Comparison of ENCODE assay signal across 26 mouse cellular contexts in the genomic region with DNA sequence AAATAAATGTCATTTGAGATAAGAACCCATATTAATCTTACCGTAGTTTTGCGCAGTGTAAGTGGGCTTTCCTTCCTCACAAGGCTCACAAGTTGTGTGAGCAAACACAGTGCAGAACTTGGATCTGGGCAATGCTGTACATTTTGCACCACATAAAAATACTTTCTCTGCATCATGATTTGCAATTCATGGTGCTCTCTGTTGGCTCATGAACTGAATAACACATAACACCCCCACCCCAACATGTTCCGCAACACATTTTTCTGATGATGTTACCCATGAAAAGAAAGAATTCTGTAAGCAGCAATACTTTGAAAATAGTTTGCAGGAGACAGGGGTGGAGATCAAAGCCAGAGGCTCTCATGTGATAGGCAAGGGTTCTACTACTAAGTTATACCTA.
"Had no signal": no experiment of that assay in that cellular context is flagged by ENCODE, and none has a peak within 500 bp of the region (broad histone marks: within the 10 kb centered on the region; RNA-seq: fewer than 3 reads in every experiment).

No protein-coding gene starts in this region.

- H3K4me2 ChIP-seq: heart, embryonic 11.5 days; heart, embryonic 13.5 days; heart, embryonic 15.5 days; hindbrain, embryonic 13.5 days; hindbrain, embryonic 15.5 days; kidney, embryonic 15.5 days; limb, embryonic 12.5 days; liver, embryonic 11.5 days; liver, embryonic 13.5 days; liver, embryonic 15.5 days had no signal

- H3K4me1 ChIP-seq: hindbrain, embryonic 13.5 days; hindbrain, embryonic 15.5 days; kidney, embryonic 15.5 days; liver, embryonic 15.5 days had no signal

- H3K4me3 ChIP-seq: heart, adult 2 months; heart, embryonic 13.5 days; heart, embryonic 15.5 days; hindbrain, embryonic 13.5 days; hindbrain, embryonic 15.5 days; kidney, embryonic 15.5 days; layer of hippocampus, adult 2 months; limb, embryonic 10.5 days; limb, embryonic 12.5 days; liver, embryonic 13.5 days; liver, embryonic 15.5 days had no signal

- H3K9me3 ChIP-seq: heart, embryonic 13.5 days; heart, embryonic 15.5 days; hindbrain, embryonic 13.5 days; hindbrain, embryonic 15.5 days; kidney, embryonic 15.5 days; limb, embryonic 10.5 days; limb, embryonic 12.5 days; liver, embryonic 13.5 days; liver, embryonic 15.5 days had no signal

- H3K36me3 ChIP-seq: heart, embryonic 13.5 days; heart, embryonic 15.5 days; hindbrain, embryonic 13.5 days; hindbrain, embryonic 15.5 days; kidney, embryonic 15.5 days; limb, embryonic 10.5 days; limb, embryonic 12.5 days; liver, embryonic 13.5 days; liver, embryonic 15.5 days had no signal

- H3K27me3 ChIP-seq: heart, embryonic 13.5 days; heart, embryonic 15.5 days; hindbrain, embryonic 13.5 days; hindbrain, embryonic 15.5 days; kidney, embryonic 15.5 days; limb, embryonic 12.5 days; liver, embryonic 13.5 days; liver, embryonic 15.5 days had no signal

- ATAC-seq: hindbrain, postnatal 0 days; intestine, embryonic 16.5 days had no signal

- H3K9ac ChIP-seq: heart, embryonic 13.5 days; heart, embryonic 15.5 days; hindbrain, embryonic 13.5 days; hindbrain, embryonic 15.5 days; kidney, embryonic 15.5 days; limb, embryonic 12.5 days; liver, embryonic 13.5 days; liver, embryonic 15.5 days had no signal

- H3K27ac ChIP-seq: heart, adult 2 months; heart, embryonic 13.5 days; heart, embryonic 15.5 days; hindbrain, embryonic 13.5 days; hindbrain, embryonic 15.5 days; hindbrain, postnatal 0 days; kidney, embryonic 15.5 days; kidney, postnatal 0 days; layer of hippocampus, adult 2 months; limb, embryonic 10.5 days; limb, embryonic 12.5 days; liver, embryonic 13.5 days; liver, embryonic 15.5 days had no signal

- DNase-seq: gastrocnemius, postnatal 14 days; gastrocnemius, postnatal 36 days; heart, adult 2 months; heart, postnatal 14 days; heart, postnatal 36 days; kidney, adult 11 months; kidney, adult 2 months; kidney, adult 9 months; kidney, postnatal 14 days; kidney, postnatal 36 days; liver; liver, embryonic 13.5 days had no signal
